Mouse (Mus musculus) WW6 (cell line): ENCODE data around the gene Strip2.

Experiments
- DNase-seq: peaks from one replicate; pipeline ENCODE4 v3.0.0-alpha.2; 2013; ENCODE audit warnings: low read depth, low spot score

The Strip2 gene

DNA sequence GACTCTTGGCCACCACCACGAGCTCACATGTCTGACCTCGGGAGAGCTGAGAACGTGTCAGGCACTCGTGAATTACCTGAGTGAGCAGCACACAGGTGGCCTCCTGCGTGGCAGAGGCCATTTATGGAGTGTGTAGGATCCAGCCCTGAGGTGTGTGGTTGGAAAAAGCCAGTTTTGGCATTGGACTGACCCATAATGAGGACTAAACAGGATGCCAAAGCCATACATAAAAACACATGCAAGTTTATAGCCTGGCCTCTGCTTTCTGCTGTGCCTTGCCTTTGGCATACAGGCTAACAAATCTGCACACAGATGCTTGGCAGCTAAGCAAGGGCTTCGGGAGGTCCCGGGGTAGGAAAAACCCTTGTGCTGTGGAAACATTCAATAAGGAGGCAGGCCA is 92.4 kb downstream of the Strip2 start:
- DNase-seq = no peak
